Mouse (Mus musculus) myocyte (in vitro differentiated cells): ENCODE data around the gene Adgrl2.

Experiments
- CEBPB ChIP-seq: IDR thresholded peaks from 2 replicates; pipeline ENCODE4 v1.6.1; 2011; ENCODE audit warnings: mild to moderate bottlenecking, moderate library complexity; ENCODE audit not compliant: poor library complexity, insufficient read depth, severe bottlenecking
- E2F4 ChIP-seq: IDR thresholded peaks from one replicate; pipeline ENCODE4 v1.6.1; 2011; ENCODE audit warnings: mild to moderate bottlenecking, control low read depth, moderate library complexity; ENCODE audit not compliant: insufficient read depth
- MAX ChIP-seq: IDR thresholded peaks from one replicate; pipeline ENCODE4 v1.6.1; 2011; ENCODE audit warnings: low read depth, mild to moderate bottlenecking, control low read depth
- MYOD1 ChIP-seq, 3 experiments: IDR thresholded peaks; one replicate each; pipeline ENCODE4 v1.6.1; 2011; ENCODE audit warnings: control low read depth in 2 of 3, low read depth in 2 of 3, mild to moderate bottlenecking in 2 of 3, moderate library complexity in 1 of 3; ENCODE audit not compliant: insufficient read length in 2 of 3, control insufficient read depth in 1 of 3
- MYOG ChIP-seq, 3 experiments: IDR thresholded peaks; one replicate each; pipeline ENCODE4 v1.6.1; 2011; ENCODE audit warnings: control low read depth in 2 of 3, low read depth in 2 of 3, mild to moderate bottlenecking in 2 of 3; ENCODE audit not compliant: insufficient read length in 2 of 3, control insufficient read depth in 1 of 3, insufficient read depth in 1 of 3
- POLR2A ChIP-seq: IDR thresholded peaks from one replicate; pipeline ENCODE4 v1.6.1; 2011; ENCODE audit warnings: low read depth, mild to moderate bottlenecking, control low read depth, moderate library complexity; ENCODE audit not compliant: insufficient read length
- POLR2AphosphoS2 ChIP-seq: IDR thresholded peaks from one replicate; pipeline ENCODE4 v1.6.1; 2011; ENCODE audit warnings: low read depth, control low read depth; ENCODE audit not compliant: insufficient read length
- REST ChIP-seq: IDR thresholded peaks from one replicate; pipeline ENCODE4 v1.6.1; 2011; ENCODE audit warnings: mild to moderate bottlenecking, control low read depth, moderate library complexity; ENCODE audit not compliant: insufficient read depth, insufficient read length
- SRF ChIP-seq: IDR thresholded peaks from one replicate; pipeline ENCODE4 v1.6.1; 2011; ENCODE audit warnings: low read depth; ENCODE audit not compliant: control insufficient read depth, insufficient read length
- TCF12 ChIP-seq: IDR thresholded peaks from one replicate; pipeline ENCODE4 v1.6.1; 2011; ENCODE audit warnings: mild to moderate bottlenecking, control low read depth; ENCODE audit not compliant: poor library complexity, insufficient read depth, severe bottlenecking
- TCF3 ChIP-seq: IDR thresholded peaks from one replicate; pipeline ENCODE4 v1.6.1; 2011; ENCODE audit warnings: low read depth, control low read depth; ENCODE audit not compliant: insufficient read length
- USF1 ChIP-seq: IDR thresholded peaks from one replicate; pipeline ENCODE4 v1.6.1; 2011; ENCODE audit warnings: low read depth, mild to moderate bottlenecking, control low read depth, moderate library complexity

DNA sequence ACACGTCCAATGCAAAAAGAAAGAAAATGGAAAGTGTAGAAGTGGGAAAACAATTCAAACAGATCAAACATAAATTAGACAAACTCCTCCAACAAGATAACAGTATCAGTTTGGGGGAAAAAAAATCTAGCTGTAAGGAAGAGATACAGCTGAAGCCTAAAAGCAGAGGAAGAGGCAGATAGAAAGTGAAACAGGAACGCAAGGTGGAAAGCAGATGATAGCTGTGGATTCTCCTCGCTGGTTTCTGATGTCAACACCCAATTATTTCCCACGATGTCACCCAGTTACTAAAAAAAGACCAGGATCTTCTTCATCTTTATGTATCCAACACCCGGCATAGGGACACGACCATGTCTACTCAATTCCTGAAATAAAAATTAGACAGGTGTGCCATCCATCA is 220.0 kb downstream of the Adgrl2 start:
- TF ChIP-seq USF1 (no peak), SRF (no peak), POLR2A (no peak), MAX (no peak), E2F4 (no peak), MYOG (IDR thresholded peaks at IDR 0.05; ENCODE audit: control insufficient read depth in 1 of 3, insufficient read depth in 1 of 3, insufficient read length in 2 of 3, low read depth in 2 of 3) (no peak), TCF3 (no peak), MYOD1 (IDR thresholded peaks at IDR 0.05; ENCODE audit: control insufficient read depth in 1 of 3, insufficient read length in 2 of 3, low read depth in 2 of 3) (no peak), REST (no peak), TCF12 (no peak), POLR2AphosphoS2 (no peak), CEBPB (no peak)
